Mouse (Mus musculus): ENCODE data around the gene Ihh. TPM values are rescaled to one million over a fixed set of nuclear protein-coding genes. Genes with fewer than 3 reads are reported as not detected.
A peak's percentile ranks its signal among the peaks of the same experiment; 100 is the strongest.

Ihh gene
- polyA plus RNA-seq, 1 experiment from 2014 or later = 0.16 TPM

- Histone ChIP-seq H3K36me3 (ENCODE audit: insufficient read depth, low read length) (no peaks in the 10 kb centered on the region), H3K27ac (ENCODE audit: low read length) (no peak overlapping the region), H3K4me2 (replicated peaks; ENCODE audit: low read depth, low read length) (no peak overlapping the region), H3K4me3 (ENCODE audit: low read depth, low read length) (no peak overlapping the region), H3K4me1 (ENCODE audit: insufficient read depth, low read depth, low read length) (no peaks in the 10 kb centered on the region), H3K9ac (replicated peaks; ENCODE audit: low read depth) (no peak overlapping the region), H3K9me3 (ENCODE audit: low read length) (no peaks in the 10 kb centered on the region), H3K27me3 (replicated peaks; ENCODE audit: insufficient read depth, low read length) (peaks cover 28% of the 10 kb centered on the region)
- TF ChIP-seq EP300 (IDR thresholded peaks at IDR 0.05) (no peak), CTCF (IDR thresholded peaks at IDR 0.05) (peak; percentile 58)
- no peak for ATAC-seq
- peak; percentile 15 for DNase-seq (ENCODE audit: low spot score)
- WGBS = 5% methylated on average over 3 of the region's 3 CpGs
Observed at GRCm38 (mm10) chr1:74901686-74902085, 49.8 kb downstream of the Ihh start.

GRCm38 (mm10) chr1:74900341-74901285 is 50.9 kb downstream of the Ihh start:
- Histone ChIP-seq H3K9ac (replicated peaks; ENCODE audit: low read depth) (no peak overlapping the region), H3K4me1 (ENCODE audit: insufficient read depth, low read depth, low read length) (no peaks in the 10 kb centered on the region), H3K4me2 (replicated peaks; ENCODE audit: low read depth, low read length) (peak overlapping the region; percentile 55), H3K27ac (ENCODE audit: low read length) (no peak overlapping the region), H3K9me3 (ENCODE audit: low read length) (no peaks in the 10 kb centered on the region), H3K4me3 (ENCODE audit: low read depth, low read length) (peak overlapping the region; percentile 23; the same call in 1 of the 2 replicates), H3K36me3 (ENCODE audit: insufficient read depth, low read length) (no peaks in the 10 kb centered on the region), H3K27me3 (replicated peaks; ENCODE audit: insufficient read depth, low read length) (peaks cover 28% of the 10 kb centered on the region)
- DNase-seq (ENCODE audit: low spot score) = peak; percentile 88
- TF ChIP-seq CTCF (IDR thresholded peaks at IDR 0.05) (no peak), EP300 (IDR thresholded peaks at IDR 0.05) (no peak)
- peak; percentile 91 for ATAC-seq
- under 1% methylated on average over 43 of the region's 66 CpGs for whole genome bisulfite sequencing

- DNase-seq (ENCODE audit: low spot score) (no peak), ATAC-seq (no peak)
- Histone ChIP-seq H3K36me3 (ENCODE audit: insufficient read depth, low read length) (no peaks in the 10 kb centered on the region), H3K9me3 (ENCODE audit: low read length) (no peaks in the 10 kb centered on the region), H3K27ac (ENCODE audit: low read length) (no peak overlapping the region), H3K4me1 (ENCODE audit: insufficient read depth, low read depth, low read length) (no peaks in the 10 kb centered on the region), H3K4me3 (ENCODE audit: low read depth, low read length) (no peak overlapping the region), H3K27me3 (replicated peaks; ENCODE audit: insufficient read depth, low read length) (peaks cover 38% of the 10 kb centered on the region), H3K4me2 (replicated peaks; ENCODE audit: low read depth, low read length) (no peak overlapping the region), H3K9ac (replicated peaks; ENCODE audit: low read depth) (no peak overlapping the region)
- 8% methylated on average over 7 of the region's 10 CpGs for WGBS
- TF ChIP-seq CTCF (IDR thresholded peaks at IDR 0.05) (no peak), EP300 (IDR thresholded peaks at IDR 0.05) (no peak)
Observed at GRCm38 (mm10) chr1:74898656-74899431, 52.6 kb downstream of the Ihh start.

GRCm38 (mm10) chr1:74897976-74898375 is 53.5 kb downstream of the Ihh start:
- DNase-seq (ENCODE audit: low spot score) (no peak), ATAC-seq (no peak)
- peaks cover 47% of the 10 kb centered on the region for H3K27me3 ChIP-seq (replicated peaks; ENCODE audit: insufficient read depth, low read length)
- no peak overlapping the region for H3K27ac ChIP-seq (ENCODE audit: low read length)
- H3K9me3 ChIP-seq (ENCODE audit: low read length) = no peaks in the 10 kb centered on the region
- 4% methylated on average over 7 of the region's 7 CpGs for WGBS
- TF ChIP-seq EP300 (IDR thresholded peaks at IDR 0.05) = no peak
- TF ChIP-seq CTCF (IDR thresholded peaks at IDR 0.05) = no peak
- H3K4me1 ChIP-seq (ENCODE audit: insufficient read depth, low read depth, low read length) = no peaks in the 10 kb centered on the region
- no peaks in the 10 kb centered on the region for H3K36me3 ChIP-seq (ENCODE audit: insufficient read depth, low read length)
- no peak overlapping the region for H3K4me3 ChIP-seq (ENCODE audit: low read depth, low read length)
- H3K4me2 ChIP-seq (replicated peaks; ENCODE audit: low read depth, low read length) = no peak overlapping the region
- H3K9ac ChIP-seq (replicated peaks; ENCODE audit: low read depth) = no peak overlapping the region

MicroRNAs encoded within 50 kb of the gene (microRNA counts, 519-probe panel; counts per million panel counts)
- microRNA mmu-miR-375 = 3,909 counts per million, percentile 32 among the panel's probes with 10 or more counts

Small RNAs within 50 kb of the gene (microRNA-seq; reads per million reads assigned to microRNA genes)
- 3,013 reads per million, percentile 87 among the genes with 10 or more reads in this experiment for gene Mir375

Other genes starting within 250 kb of the Ihh start
- 5.2 and 5.4 TPM in 2 replicates for gene Cyp27a1, start 238.1 kb downstream of the Ihh start, polyA plus RNA-seq (2015; fragmentation: Nextera tagmentation; extraction: Ambion mirVana)
- gene Prkag3, start 202.5 kb downstream of the Ihh start, polyA plus RNA-seq (2015; fragmentation: Nextera tagmentation; extraction: Ambion mirVana) = 2.6 and 4.6 TPM in 2 replicates
- 0.36 and 0.50 TPM in 2 replicates for gene Wnt6, start 179.8 kb downstream of the Ihh start, polyA plus RNA-seq (2015; fragmentation: Nextera tagmentation; extraction: Ambion mirVana)
- gene Wnt10a, start 160.2 kb downstream of the Ihh start, polyA plus RNA-seq (2015; fragmentation: Nextera tagmentation; extraction: Ambion mirVana) = not detected in 2 replicates
- not detected in 2 replicates for gene Cdk5r2, start 96.7 kb downstream of the Ihh start, polyA plus RNA-seq (2015; fragmentation: Nextera tagmentation; extraction: Ambion mirVana)
- not detected in 2 replicates for gene Fev, start 66.3 kb downstream of the Ihh start, polyA plus RNA-seq (2015; fragmentation: Nextera tagmentation; extraction: Ambion mirVana)
- not detected in 2 replicates for gene Cryba2, start 58.5 kb downstream of the Ihh start, polyA plus RNA-seq (2015; fragmentation: Nextera tagmentation; extraction: Ambion mirVana)
- gene Cfap65, start 16.1 kb downstream of the Ihh start, polyA plus RNA-seq (2015; fragmentation: Nextera tagmentation; extraction: Ambion mirVana) = 2.0 and 2.3 TPM in 2 replicates
- gene Nhej1, start 173.5 kb upstream of the Ihh start, polyA plus RNA-seq (2015; fragmentation: Nextera tagmentation; extraction: Ambion mirVana) = 5.8 and 6.6 TPM in 2 replicates
- 1.4 and 1.5 TPM in 2 replicates for gene Slc23a3, start 182.2 kb upstream of the Ihh start, polyA plus RNA-seq (2015; fragmentation: Nextera tagmentation; extraction: Ambion mirVana)
- gene Cnppd1, start 191.0 kb upstream of the Ihh start, polyA plus RNA-seq (2015; fragmentation: Nextera tagmentation; extraction: Ambion mirVana) = 63.3 and 67.8 TPM in 2 replicates
- gene Retreg2, start 191.1 kb upstream of the Ihh start, polyA plus RNA-seq (2015; fragmentation: Nextera tagmentation; extraction: Ambion mirVana) = 40.5 and 45.0 TPM in 2 replicates
- 50.5 and 56.1 TPM in 2 replicates for gene Zfand2b, start 217.0 kb upstream of the Ihh start, polyA plus RNA-seq (2015; fragmentation: Nextera tagmentation; extraction: Ambion mirVana)
- 9.4 and 11.7 TPM in 2 replicates for gene Abcb6, start 228.7 kb upstream of the Ihh start, polyA plus RNA-seq (2015; fragmentation: Nextera tagmentation; extraction: Ambion mirVana)
- gene Ankzf1, start 240.5 kb upstream of the Ihh start, polyA plus RNA-seq (2015; fragmentation: Nextera tagmentation; extraction: Ambion mirVana) = 15.9 and 17.2 TPM in 2 replicates
- gene Atg9a, start 240.5 kb upstream of the Ihh start, polyA plus RNA-seq (2015; fragmentation: Nextera tagmentation; extraction: Ambion mirVana) = 23.7 and 28.3 TPM in 2 replicates